Mouse (Mus musculus): Measurements from ENCODE around the gene Ccdc28b.

DNA sequence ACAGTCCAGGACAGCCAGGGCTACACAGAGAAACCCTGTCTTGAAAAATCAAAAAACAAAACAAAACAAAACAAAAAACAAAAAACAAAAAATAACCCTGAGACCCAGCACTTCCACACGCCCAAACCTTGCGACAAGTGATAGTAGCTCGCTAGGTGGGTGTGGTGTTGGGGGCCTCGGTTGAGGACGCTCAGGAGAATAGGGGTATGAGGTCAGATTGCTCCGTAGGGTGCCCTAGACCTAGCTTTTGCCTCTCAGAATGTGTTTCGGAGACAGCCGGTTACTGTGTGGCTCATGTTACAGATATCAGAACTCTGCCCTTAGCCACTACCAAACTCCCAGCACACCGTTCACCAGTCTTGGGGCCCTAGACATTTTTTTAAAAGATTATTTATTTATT is 38.0 kb downstream of the Ccdc28b start:
- TF ChIP-seq POLR2A (IDR thresholded peaks at IDR 0.05; ENCODE audit: insufficient read depth, low read depth, low read length) = no peak
- TF ChIP-seq CTCF (IDR thresholded peaks at IDR 0.05; ENCODE audit: insufficient read depth, low read depth, low read length) = no peak

All from olfactory bulb, adult 2 months (tissue).